Mouse (Mus musculus) MEL (cell line): Measurements from ENCODE around the gene Tpd52l2.

ENCODE experiments used
- CTCF ChIP-seq, 3 experiments: IDR thresholded peaks in 2 of 3; conservative IDR thresholded peaks in 1 of 3; 2 replicates each; pipeline ENCODE4 v1.5.1; 2011 to 2012; ENCODE audit warnings: low read length in 3 of 3, low read depth in 2 of 3, mild to moderate bottlenecking in 2 of 3, improper control_type of control experiment in 1 of 3, inconsistent platforms in 1 of 3, mixed read lengths in 1 of 3, moderate library complexity in 1 of 3; ENCODE audit not compliant: control insufficient read depth in 1 of 3, insufficient read depth in 1 of 3, poor library complexity in 1 of 3, severe bottlenecking in 1 of 3
- GABPA ChIP-seq: IDR thresholded peaks from 2 replicates; pipeline ENCODE4 v1.6.1; 2012; ENCODE audit warnings: low read depth, mild to moderate bottlenecking, inconsistent platforms, low read length, improper control_type of control experiment, moderate library complexity
- ZKSCAN1 ChIP-seq: IDR thresholded peaks from 2 replicates; pipeline ENCODE4 v1.6.1; 2012; ENCODE audit warnings: low read depth, mild to moderate bottlenecking, inconsistent platforms, low read length, improper control_type of control experiment, moderate library complexity

DNA sequence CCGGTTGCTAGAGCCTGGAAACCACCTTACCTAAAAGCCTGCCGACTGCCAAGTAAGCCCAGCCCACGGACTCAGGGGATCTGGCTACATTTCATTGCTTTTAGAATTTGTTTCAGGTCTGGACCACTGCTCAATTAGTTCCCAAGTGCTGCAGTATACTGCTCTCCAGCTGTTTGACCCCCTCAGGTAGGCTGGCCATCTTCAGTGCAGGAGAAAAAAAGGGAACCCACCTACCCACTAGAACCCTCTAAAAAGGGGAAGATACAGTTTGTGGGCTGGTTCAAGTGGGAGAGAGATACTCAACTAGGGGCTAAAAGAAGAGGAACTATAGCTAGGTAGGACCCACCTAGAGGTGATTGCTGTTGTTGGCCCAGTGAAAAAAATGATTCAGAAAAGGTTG lies 4.7 kb upstream of the Tpd52l2 start:
- no peak for TF ChIP-seq ZKSCAN1
- no peak; a peak in 1 of 6 replicates for TF ChIP-seq CTCF (IDR thresholded peaks at IDR 0.05 in 2 of 3, conservative IDR thresholded peaks at IDR 0.05 in 1 of 3; ENCODE audit: control insufficient read depth in 1 of 3, insufficient read depth in 1 of 3, low read depth in 2 of 3, low read length in 3 of 3, poor library complexity in 1 of 3, severe bottlenecking in 1 of 3)
- TF ChIP-seq GABPA: no peak
